Mouse (Mus musculus): ENCODE data around the gene Limk1. TPM values are rescaled to one million over a fixed set of nuclear protein-coding genes. Genes with fewer than 3 reads are reported as not detected.

Gene Limk1
- 8.0 and 9.8 TPM in 2 replicates for polyA plus RNA-seq (2016; fragmentation: Nextera tagmentation; extraction: Ambion mirVana)

- DNase-seq (ENCODE audit: low spot score): no peak
- Histone ChIP-seq H3K27ac (replicated peaks) (peak within 1 kb of the TSS; percentile 87), H3K36me3 (peaks cover 30% of the 10 kb centered on the region), H3K9me3 (replicated peaks) (no peaks in the 10 kb centered on the region), H3K4me3 (peak within 1 kb of the TSS; percentile 84), H3K4me1 (peaks cover 22% of the 10 kb centered on the region), H3K27me3 (ENCODE audit: low read depth, poor library complexity, severe bottlenecking) (peaks cover 15% of the 10 kb centered on the region)
- under 1% methylated on average over 60 of the region's 69 CpGs for WGBS
Measured at GRCm38 (mm10) chr5:134688086-134688717, at the start of gene Limk1. Limk1 (minus strand) TSS chr5:134688598.

GRCm38 (mm10) chr5:134734920-134735319 lies 46.5 kb upstream of the Limk1 start:
- no peak for DNase-seq (ENCODE audit: low spot score)
- no peaks in the 10 kb centered on the region for H3K27me3 ChIP-seq (ENCODE audit: low read depth, poor library complexity, severe bottlenecking)
- WGBS: 96% methylated on average over 2 of the region's 2 CpGs
- H3K27ac ChIP-seq (replicated peaks): no peak overlapping the region
- H3K36me3 ChIP-seq: no peaks in the 10 kb centered on the region
- no peaks in the 10 kb centered on the region for H3K9me3 ChIP-seq (replicated peaks)
- peaks cover 6% of the 10 kb centered on the region for H3K4me1 ChIP-seq
- no peak overlapping the region for H3K4me3 ChIP-seq

DNA sequence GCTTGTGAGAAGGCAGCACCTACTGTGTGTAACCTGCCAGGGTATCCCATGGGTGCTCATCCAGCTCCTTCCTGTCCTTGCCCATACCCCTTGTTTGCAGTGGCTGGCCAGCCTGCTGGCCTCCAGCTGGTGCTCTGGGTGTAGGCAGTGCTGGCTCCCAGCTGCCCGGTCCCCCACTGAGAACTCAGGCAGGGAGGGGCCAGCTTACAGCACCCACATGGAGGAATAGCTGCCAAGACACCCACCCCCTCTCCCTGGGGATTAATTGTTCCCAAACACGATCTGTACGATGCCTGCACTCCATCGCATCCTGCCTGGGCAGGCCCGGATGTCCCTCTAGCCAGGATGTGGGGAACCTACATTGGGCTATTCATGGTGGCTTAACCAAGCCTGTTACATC lies 45.7 kb upstream of the Limk1 start:
- no peak overlapping the region for H3K27ac ChIP-seq (replicated peaks)
- H3K4me1 ChIP-seq: 0 out of 2 replicates have a peak, but pooled peaks cover 7% of the 10 kb centered on the region
- 81% methylated on average over 5 of the region's 5 CpGs for WGBS
- DNase-seq (ENCODE audit: low spot score): no peak
- H3K36me3 ChIP-seq: no peaks in the 10 kb centered on the region
- H3K9me3 ChIP-seq (replicated peaks): no peaks in the 10 kb centered on the region
- H3K4me3 ChIP-seq: no peak overlapping the region
- no peaks in the 10 kb centered on the region for H3K27me3 ChIP-seq (ENCODE audit: low read depth, poor library complexity, severe bottlenecking)

DNA sequence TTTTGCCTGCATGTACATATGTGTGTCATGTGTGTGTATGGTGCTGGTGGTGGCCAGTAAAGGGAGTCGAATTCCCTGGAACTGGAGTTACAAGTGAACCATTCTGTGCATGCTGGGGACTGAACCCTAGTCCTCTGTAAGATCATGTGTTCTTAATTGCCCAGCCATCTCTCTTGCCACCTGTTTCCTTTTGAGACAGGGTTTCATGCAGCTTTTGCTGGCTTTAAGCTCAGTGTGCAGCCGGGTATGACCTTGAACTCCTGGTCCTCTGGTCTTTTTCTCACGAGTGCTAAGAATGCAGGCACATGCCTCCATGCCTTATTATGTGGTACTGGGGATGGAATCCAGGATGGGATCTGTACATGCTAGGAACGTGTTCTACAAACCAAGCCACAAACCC lies 44.8 kb upstream of the Limk1 start:
- H3K36me3 ChIP-seq: no peaks in the 10 kb centered on the region
- WGBS: 71% methylated on average over 4 of the region's 4 CpGs
- no peak overlapping the region for H3K27ac ChIP-seq (replicated peaks)
- no peak for DNase-seq (ENCODE audit: low spot score)
- 0 out of 2 replicates have a peak, but pooled peaks cover 7% of the 10 kb centered on the region for H3K4me1 ChIP-seq
- no peaks in the 10 kb centered on the region for H3K9me3 ChIP-seq (replicated peaks)
- no peak overlapping the region for H3K4me3 ChIP-seq
- H3K27me3 ChIP-seq (ENCODE audit: low read depth, poor library complexity, severe bottlenecking): no peaks in the 10 kb centered on the region

GRCm38 (mm10) chr5:134729124-134729523 lies 40.7 kb upstream of the Limk1 start:
- H3K27me3 ChIP-seq (ENCODE audit: low read depth, poor library complexity, severe bottlenecking): no peaks in the 10 kb centered on the region
- 0 out of 2 replicates have a peak, but pooled peaks cover 4% of the 10 kb centered on the region for H3K4me1 ChIP-seq
- no peak overlapping the region for H3K27ac ChIP-seq (replicated peaks)
- no peaks in the 10 kb centered on the region for H3K9me3 ChIP-seq (replicated peaks)
- WGBS: 92% methylated on average over 12 of the region's 12 CpGs
- H3K36me3 ChIP-seq: no peaks in the 10 kb centered on the region
- H3K4me3 ChIP-seq: no peak overlapping the region
- no peak for DNase-seq (ENCODE audit: low spot score)

GRCm38 (mm10) chr5:134728535-134728934 lies 40.1 kb upstream of the Limk1 start:
- Histone ChIP-seq H3K27me3 (ENCODE audit: low read depth, poor library complexity, severe bottlenecking) (no peaks in the 10 kb centered on the region), H3K9me3 (replicated peaks) (no peaks in the 10 kb centered on the region), H3K4me1 (0 out of 2 replicates have a peak, but pooled peaks cover 4% of the 10 kb centered on the region), H3K36me3 (no peaks in the 10 kb centered on the region), H3K27ac (replicated peaks) (no peak overlapping the region), H3K4me3 (no peak overlapping the region)
- 70% methylated on average over 3 of the region's 3 CpGs for WGBS
- no peak for DNase-seq (ENCODE audit: low spot score)

DNA sequence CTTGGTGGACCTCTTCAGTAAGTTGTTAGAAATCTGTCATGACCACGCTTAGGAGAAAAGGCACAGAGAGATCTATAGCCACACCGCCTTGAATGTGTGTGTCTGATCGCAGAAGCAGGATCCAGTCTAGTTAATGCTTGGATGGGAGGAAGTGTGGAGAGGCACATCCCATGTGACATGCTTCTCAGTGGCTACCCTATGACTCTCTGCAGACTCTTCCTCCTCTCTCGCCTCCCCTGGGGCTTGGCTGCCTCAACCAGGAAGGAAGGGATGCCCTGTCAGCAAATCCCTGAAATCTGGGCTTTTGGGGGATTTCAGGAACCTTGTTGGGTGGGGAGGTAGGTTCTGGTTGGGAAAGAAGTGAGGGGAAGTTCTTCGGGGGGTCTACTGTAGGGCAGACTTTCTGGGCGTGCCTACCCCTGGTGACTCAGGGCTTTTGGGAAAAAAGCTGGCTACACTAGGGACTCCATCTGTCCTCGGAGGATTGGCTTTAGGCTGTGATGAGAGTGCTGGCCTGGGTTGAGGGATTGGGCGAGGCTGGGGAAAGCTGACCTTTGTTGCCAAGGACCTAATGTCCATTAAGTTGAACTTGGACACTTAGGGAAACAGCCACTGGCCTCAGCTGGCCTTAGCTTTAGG lies 38.7 kb upstream of the Limk1 start:
- no peak for DNase-seq (ENCODE audit: low spot score)
- Histone ChIP-seq H3K9me3 (replicated peaks) (no peaks in the 10 kb centered on the region), H3K36me3 (no peaks in the 10 kb centered on the region), H3K27me3 (ENCODE audit: low read depth, poor library complexity, severe bottlenecking) (no peaks in the 10 kb centered on the region), H3K27ac (replicated peaks) (no peak overlapping the region; the same call in 1 of the 2 replicates), H3K4me1 (0 out of 2 replicates have a peak, but pooled peaks cover 4% of the 10 kb centered on the region), H3K4me3 (no peak overlapping the region)
- 83% methylated on average over 8 of the region's 8 CpGs for WGBS

DNA sequence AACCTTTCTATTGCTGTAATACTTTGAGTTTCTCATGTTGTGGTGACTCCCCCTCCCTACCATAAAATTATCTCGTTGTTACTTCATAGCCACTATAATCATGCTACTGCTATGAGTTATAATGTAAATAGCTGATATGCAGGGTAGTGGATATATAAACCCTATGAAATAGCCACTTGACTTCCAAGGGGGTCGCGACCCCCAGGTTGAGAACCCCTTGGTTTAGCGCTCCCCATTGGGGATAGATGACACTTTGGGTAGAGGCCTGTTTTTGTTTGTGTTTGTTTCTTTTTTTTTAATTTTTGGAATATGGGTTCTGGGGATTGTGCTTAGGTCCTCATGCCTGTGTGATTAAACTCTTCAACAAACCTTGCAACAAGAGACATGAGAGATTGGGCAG lies 36.9 kb upstream of the Limk1 start:
- no peaks in the 10 kb centered on the region for H3K36me3 ChIP-seq
- 72% methylated on average over 4 of the region's 4 CpGs for WGBS
- H3K4me1 ChIP-seq: 0 out of 2 replicates have a peak, but pooled peaks cover 4% of the 10 kb centered on the region
- H3K4me3 ChIP-seq: no peak overlapping the region
- DNase-seq (ENCODE audit: low spot score): no peak
- no peak overlapping the region for H3K27ac ChIP-seq (replicated peaks)
- H3K9me3 ChIP-seq (replicated peaks): no peaks in the 10 kb centered on the region
- no peaks in the 10 kb centered on the region for H3K27me3 ChIP-seq (ENCODE audit: low read depth, poor library complexity, severe bottlenecking)

DNA sequence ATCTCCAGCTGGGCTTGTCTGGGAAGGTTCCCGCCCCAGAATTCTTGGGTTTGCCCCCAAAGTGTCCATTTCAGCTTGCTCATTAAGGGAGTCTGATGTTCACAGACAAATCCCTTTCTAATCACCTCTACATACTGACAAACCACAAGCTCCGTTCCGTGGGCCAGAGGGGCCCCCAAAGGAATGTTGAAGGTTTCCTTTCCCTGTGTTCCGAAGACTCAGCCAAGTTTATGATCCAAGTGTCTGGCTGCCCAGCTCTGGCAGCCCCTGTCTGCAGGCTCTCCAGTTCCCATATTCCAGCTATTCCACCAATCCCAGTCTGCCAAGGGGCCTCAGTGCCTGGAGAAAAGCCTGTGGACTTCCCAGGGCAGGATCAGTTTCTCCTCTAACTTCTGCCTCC lies 31.7 kb upstream of the Limk1 start:
- Histone ChIP-seq H3K9me3 (replicated peaks) (no peaks in the 10 kb centered on the region), H3K36me3 (no peaks in the 10 kb centered on the region), H3K4me3 (no peak overlapping the region), H3K4me1 (no peaks in the 10 kb centered on the region), H3K27ac (replicated peaks) (no peak overlapping the region), H3K27me3 (ENCODE audit: low read depth, poor library complexity, severe bottlenecking) (no peaks in the 10 kb centered on the region)
- no peak for DNase-seq (ENCODE audit: low spot score)
- WGBS: 84% methylated on average over 4 of the region's 4 CpGs

DNA sequence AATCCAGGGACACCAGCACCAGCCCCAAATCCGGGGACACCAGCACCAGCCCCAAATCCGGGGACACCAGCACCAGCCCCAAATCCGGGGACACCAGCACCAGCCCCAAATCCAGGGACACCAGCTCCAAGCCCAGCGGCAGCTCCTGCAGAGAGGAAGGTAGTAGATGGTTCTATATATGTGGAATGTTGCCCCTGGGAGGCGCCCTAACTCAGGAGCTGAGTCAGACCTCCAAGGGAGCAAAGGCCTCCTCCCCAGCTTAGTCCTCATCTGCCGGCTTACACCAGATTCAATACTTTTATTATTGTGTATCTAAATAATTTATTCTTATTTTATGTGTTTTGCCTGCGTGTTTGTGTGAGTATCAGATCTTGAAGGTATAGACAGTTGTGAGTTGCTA lies 22.7 kb upstream of the Limk1 start:
- no peak for DNase-seq (ENCODE audit: low spot score)
- no peaks in the 10 kb centered on the region for H3K27me3 ChIP-seq (ENCODE audit: low read depth, poor library complexity, severe bottlenecking)
- 71% methylated on average over 7 of the region's 7 CpGs for WGBS

DNA sequence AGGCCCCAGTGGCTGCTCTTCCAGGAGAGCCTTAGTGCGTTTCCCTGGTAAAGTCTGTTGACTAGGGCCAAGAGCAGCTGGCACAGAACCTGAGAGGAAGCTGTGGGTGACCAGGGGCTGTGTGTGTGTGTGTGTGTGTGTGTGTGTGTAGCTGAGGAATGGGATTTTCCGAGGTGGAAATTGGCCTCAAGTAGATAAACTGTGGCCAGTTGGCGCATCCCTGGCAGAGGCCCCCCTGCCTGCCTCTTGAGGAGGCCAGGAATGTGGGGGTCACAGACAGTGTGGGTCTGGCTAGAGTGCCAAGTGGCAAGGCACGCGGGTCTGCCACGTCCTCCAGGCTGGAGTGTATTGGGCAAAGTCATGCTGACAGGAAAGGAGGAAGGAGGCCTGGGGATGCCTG lies 20.9 kb upstream of the Limk1 start:
- Histone ChIP-seq H3K9me3 (replicated peaks) (no peaks in the 10 kb centered on the region), H3K4me1 (peaks cover 5% of the 10 kb centered on the region; the same call in 1 of the 2 replicates), H3K36me3 (no peaks in the 10 kb centered on the region), H3K27ac (replicated peaks) (no peak overlapping the region), H3K27me3 (ENCODE audit: low read depth, poor library complexity, severe bottlenecking) (no peaks in the 10 kb centered on the region), H3K4me3 (no peak overlapping the region)
- DNase-seq (ENCODE audit: low spot score): no peak
- 74% methylated on average over 6 of the region's 6 CpGs for WGBS

More for the DNA sequence above, 22.7 kb upstream of the Limk1 start:
- no peak overlapping the region for H3K4me3 ChIP-seq
- no peaks in the 10 kb centered on the region for H3K9me3 ChIP-seq (replicated peaks)
- no peaks in the 10 kb centered on the region for H3K36me3 ChIP-seq
- no peak overlapping the region for H3K27ac ChIP-seq (replicated peaks)
- peaks cover 5% of the 10 kb centered on the region; the same call in 1 of the 2 replicates for H3K4me1 ChIP-seq

- no peak overlapping the region for H3K27ac ChIP-seq (replicated peaks)
- no peaks in the 10 kb centered on the region for H3K9me3 ChIP-seq (replicated peaks)
- no peaks in the 10 kb centered on the region for H3K36me3 ChIP-seq
- no peak overlapping the region for H3K4me3 ChIP-seq
- no peaks in the 10 kb centered on the region for H3K27me3 ChIP-seq (ENCODE audit: low read depth, poor library complexity, severe bottlenecking)
- H3K4me1 ChIP-seq: peaks cover 1% of the 10 kb centered on the region; the same call in 1 of the 2 replicates
- peak; percentile 81 for DNase-seq (ENCODE audit: low spot score)
Measured at GRCm38 (mm10) chr5:134704157-134704556, 15.8 kb upstream of the Limk1 start.

- whole genome bisulfite sequencing: 79% methylated on average over 2 of the region's 2 CpGs
- no peak overlapping the region for H3K4me3 ChIP-seq
- H3K27ac ChIP-seq (replicated peaks): no peak overlapping the region
- no peaks in the 10 kb centered on the region for H3K36me3 ChIP-seq
- no peak for DNase-seq (ENCODE audit: low spot score)
- no peaks in the 10 kb centered on the region for H3K4me1 ChIP-seq
- H3K9me3 ChIP-seq (replicated peaks): no peaks in the 10 kb centered on the region
- H3K27me3 ChIP-seq (ENCODE audit: low read depth, poor library complexity, severe bottlenecking): no peaks in the 10 kb centered on the region
Measured at GRCm38 (mm10) chr5:134695539-134695938, 7.1 kb upstream of the Limk1 start.
